Comparison of ENCODE assay signal across 19 mouse cellular contexts in the genomic region with DNA sequence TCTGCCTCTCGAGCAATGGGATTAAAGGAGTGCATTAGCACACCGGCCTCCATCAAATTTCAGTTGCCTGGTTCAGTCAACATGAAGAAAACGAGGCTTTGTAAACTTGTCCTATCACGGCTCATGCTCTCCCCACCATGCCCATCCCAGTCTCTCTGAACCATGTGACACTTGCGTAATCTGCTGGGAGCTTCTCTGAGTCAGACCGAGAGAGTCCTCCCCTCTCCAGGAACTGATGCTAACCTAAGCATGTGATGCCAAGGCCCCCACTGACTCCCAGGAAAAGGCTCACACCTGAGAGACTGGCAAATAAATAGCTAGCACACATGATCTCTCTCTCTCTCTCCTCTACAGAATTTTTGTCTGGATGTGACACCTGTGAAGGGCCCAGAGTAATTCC. TPM values are rescaled to one million over a fixed set of nuclear protein-coding genes. Genes with fewer than 3 reads are reported as not detected.
A peak's percentile ranks its signal among the peaks of the same experiment; 100 is the strongest.
DNase-seq lines count a peak whose midpoint lies in the region; ATAC-seq and TF ChIP-seq lines count a peak whose summit lies in the region.
"Had no signal": no experiment of that assay in that cellular context is flagged by ENCODE, and none has a peak within 500 bp of the region (broad histone marks: within the 10 kb centered on the region; RNA-seq: fewer than 3 reads in every experiment).

No protein-coding gene starts in this region.

- 0 out of 2 replicates have a peak, but pooled peaks cover 2% of the 10 kb centered on the region for H3K36me3 ChIP-seq in kidney, adult 2 months (ENCODE audit: control insufficient read depth, insufficient read depth, low read length)
- H3K36me3 ChIP-seq in lung, postnatal 0 days (ENCODE audit: insufficient read depth, low read length) = no peaks in the 10 kb centered on the region
- no peaks in the 10 kb centered on the region for H3K36me3 ChIP-seq in myocyte (ENCODE audit: control insufficient read depth, insufficient read depth)
- H3K36me3 ChIP-seq: heart, embryonic 15.5 days had no signal

- TF ChIP-seq CTCF in kidney, adult 2 months (conservative IDR thresholded peaks at IDR 0.05; ENCODE audit: insufficient read depth, insufficient read length, low read depth, low read length) = no peak
- no peak for TF ChIP-seq CTCF in lung, postnatal 0 days (IDR thresholded peaks at IDR 0.05)

- no peak overlapping the region for H3K4me2 ChIP-seq in lung, postnatal 0 days (replicated peaks; ENCODE audit: low read depth, low read length)
- H3K4me2 ChIP-seq in myocyte (ENCODE audit: low read depth) = no peak overlapping the region
- H3K4me2 ChIP-seq: forebrain, embryonic 12.5 days; heart, embryonic 15.5 days; limb, embryonic 12.5 days; midbrain, embryonic 12.5 days had no signal

- WGBS in kidney, adult 2 months = 61% methylated on average over 6 of the region's 6 CpGs
- WGBS in lung, postnatal 0 days = 83% methylated on average over 6 of the region's 6 CpGs

- H3ac ChIP-seq in myocyte (ENCODE audit: control insufficient read depth, insufficient read length) = no peak overlapping the region

- no peak for TF ChIP-seq POLR2A in kidney, adult 2 months (IDR thresholded peaks at IDR 0.05; ENCODE audit: low read depth, low read length)
- no peak for TF ChIP-seq POLR2A in myocyte (IDR thresholded peaks at IDR 0.05; ENCODE audit: insufficient read length, low read depth)

- no peak overlapping the region for H3K4me3 ChIP-seq in kidney, adult 2 months (ENCODE audit: insufficient read depth, low read depth, low read length)
- no peak overlapping the region for H3K4me3 ChIP-seq in lung, postnatal 0 days (ENCODE audit: low read depth, low read length)
- no peak overlapping the region for H3K4me3 ChIP-seq in myocyte
- H3K4me3 ChIP-seq: forebrain, embryonic 12.5 days; heart, embryonic 15.5 days; limb, embryonic 12.5 days; midbrain, embryonic 12.5 days had no signal

- TF ChIP-seq EP300 in lung, postnatal 0 days (IDR thresholded peaks at IDR 0.05) = no peak

- H3K27me3 ChIP-seq in kidney, adult 2 months (replicated peaks; ENCODE audit: control insufficient read depth, insufficient read depth, low read length) = no peaks in the 10 kb centered on the region
- no peaks in the 10 kb centered on the region for H3K27me3 ChIP-seq in lung, postnatal 0 days (replicated peaks; ENCODE audit: insufficient read depth, low read length)
- no peaks in the 10 kb centered on the region for H3K27me3 ChIP-seq in myocyte (ENCODE audit: control insufficient read depth, insufficient read depth, insufficient read length)
- H3K27me3 ChIP-seq: forebrain, embryonic 12.5 days; heart, embryonic 15.5 days; limb, embryonic 12.5 days; midbrain, embryonic 12.5 days had no signal

- peak; percentile 75 for DNase-seq in kidney, adult 2 months
- DNase-seq in kidney, postnatal 4 days = no peak
- peak; percentile 21 for DNase-seq in lung, postnatal 0 days (ENCODE audit: low spot score)
- no peak for DNase-seq in lung, postnatal 4 days
- DNase-seq in R1 (ENCODE audit: low read depth, low spot score) (peak; percentile 40), MN1 (ENCODE audit: low spot score) (no peak)
- no peak for DNase-seq in T-cell, adult 2 months (ENCODE audit: low spot score)
- DNase-seq: cerebellum, postnatal 14 days; embryo, embryonic 11 days; gastrocnemius, postnatal 14 days; lung, postnatal 10 days; right cerebral cortex, postnatal 4 days; thymus, postnatal 36 days had no signal

- no peak overlapping the region for H3K9ac ChIP-seq in lung, postnatal 0 days (replicated peaks; ENCODE audit: low read depth)
- H3K9ac ChIP-seq: forebrain, embryonic 12.5 days; heart, embryonic 15.5 days; limb, embryonic 12.5 days; liver, embryonic 14.5 days; midbrain, embryonic 12.5 days had no signal

- peaks cover 29% of the 10 kb centered on the region; the same call in 1 of the 2 replicates for H3K4me1 ChIP-seq in kidney, adult 2 months (ENCODE audit: control insufficient read depth, insufficient read depth, low read length)
- H3K4me1 ChIP-seq in lung, postnatal 0 days (ENCODE audit: insufficient read depth, low read depth, low read length) = peaks cover 11% of the 10 kb centered on the region; the same call in 1 of the 2 replicates

- H3K79me2 ChIP-seq in myocyte (ENCODE audit: control insufficient read depth, insufficient read depth) = peaks cover 5% of the 10 kb centered on the region

- peak overlapping the region; percentile 65; the same call in 1 of the 2 replicates for H3K27ac ChIP-seq in kidney, adult 2 months (ENCODE audit: insufficient read depth, low read depth, low read length)
- H3K27ac ChIP-seq in lung, postnatal 0 days (ENCODE audit: low read length) = no peak overlapping the region
- H3K27ac ChIP-seq: forebrain, embryonic 12.5 days; limb, embryonic 12.5 days; liver, embryonic 14.5 days; midbrain, embryonic 12.5 days had no signal

- no peak for ATAC-seq in lung, postnatal 0 days

- H3K9me3 ChIP-seq in lung, postnatal 0 days (ENCODE audit: low read length) = no peaks in the 10 kb centered on the region
- H3K9me3 ChIP-seq: forebrain, embryonic 12.5 days; heart, embryonic 15.5 days; limb, embryonic 12.5 days; midbrain, embryonic 12.5 days had no signal

TF ChIP-seq in myocyte, 11 proteins besides CTCF, POLR2A, EP300 and RAD21:
- TF ChIP-seq CEBPB (IDR thresholded peaks at IDR 0.05; ENCODE audit: insufficient read depth, poor library complexity, severe bottlenecking) (peak; percentile 53; the same call in 1 of the 2 replicates), TCF12 (IDR thresholded peaks at IDR 0.05; ENCODE audit: insufficient read depth, poor library complexity, severe bottlenecking) (no peak)
TF ChIP-seq in myocyte: peak in this region for 1.

RNA-seq across cellular contexts. Expression of a gene that starts 21.9 kb away (rescaled TPM):
- polyA plus RNA-seq in kidney, adult 2 months (2012; rRNA removed) = 1,163 and 1,191 TPM in 2 replicates
- 174 and 198 TPM in 2 replicates for polyA plus RNA-seq in lung, postnatal 0 days (2015; fragmentation: Nextera tagmentation; extraction: Ambion mirVana)
- 93.7 TPM for polyA plus RNA-seq in myocyte (2012; fragmentation: generic; extraction: Trizol)

RNA-seq across cellular contexts. Expression of a gene that starts 51.2 kb away (rescaled TPM):
- polyA plus RNA-seq in kidney, adult 2 months (2012; rRNA removed) = 12.8 and 14.8 TPM in 2 replicates
- 27.5 and 29.8 TPM in 2 replicates for polyA plus RNA-seq in lung, postnatal 0 days (2015; fragmentation: Nextera tagmentation; extraction: Ambion mirVana)
- 13.2 TPM for polyA plus RNA-seq in myocyte (2012; fragmentation: generic; extraction: Trizol)

Comparison
In these comparisons a context has a peak if more than half of its experiments do, and no peak if none do; other contexts are left out.
1. DNase-seq: peak in kidney, adult 2 months (single experiment), lung, postnatal 0 days (single experiment) and R1 (single experiment); none in kidney, postnatal 4 days (0 of 2), lung, postnatal 4 days (0 of 2), MN1 (single experiment) and T-cell, adult 2 months (single experiment).